Mouse (Mus musculus) layer of hippocampus, adult 8-10 months (tissue): ENCODE data around the gene Slc30a10. TPM values are rescaled to one million over a fixed set of nuclear protein-coding genes. Genes with fewer than 3 reads are reported as not detected.
A peak's percentile ranks its signal among the peaks of the same experiment; 100 is the strongest.

Experiments
- DNase-seq, 2 experiments: peaks; one replicate each; pipeline ENCODE4 v3.0.0; 2022; ENCODE audit warnings: low spot score in 2 of 2
- total RNA-seq, 4 experiments: library from RNA; stranded (reverse); gene quantifications; 2 replicates each; pipeline ENCODE4 v1.2.4; 2022

The Slc30a10 gene
- 1 to 10 TPM; 6.8 to 9.3 (median 9.0) TPM for total RNA-seq

GRCm38 (mm10) chr1:185454575-185454954, at the start of gene Slc30a10:
TSS of gene Slc30a10 (plus strand) at chr1:185454848.
- peak; percentile 35 to 45 for DNase-seq

GRCm38 (mm10) chr1:185405921-185406320, 48.7 kb upstream of the Slc30a10 start:
- DNase-seq: no peak

- no peak for DNase-seq
Measured at GRCm38 (mm10) chr1:185409831-185410230, 44.8 kb upstream of the Slc30a10 start.

- DNase-seq: no peak
Measured at GRCm38 (mm10) chr1:185418011-185418410, 36.6 kb upstream of the Slc30a10 start.

- DNase-seq: no peak
Measured at GRCm38 (mm10) chr1:185419805-185420204, 34.8 kb upstream of the Slc30a10 start.

GRCm38 (mm10) chr1:185420776-185421175, 33.9 kb upstream of the Slc30a10 start:
- no peak for DNase-seq

GRCm38 (mm10) chr1:185426583-185426982, 28.1 kb upstream of the Slc30a10 start:
- DNase-seq: no peak

GRCm38 (mm10) chr1:185430488-185430887, 24.2 kb upstream of the Slc30a10 start:
- no peak for DNase-seq

GRCm38 (mm10) chr1:185431245-185431997, 23.2 kb upstream of the Slc30a10 start:
- no peak for DNase-seq

- DNase-seq: no peak
Measured at GRCm38 (mm10) chr1:185431998-185432317, 22.7 kb upstream of the Slc30a10 start.

- no peak for DNase-seq
Measured at GRCm38 (mm10) chr1:185433112-185433511, 21.5 kb upstream of the Slc30a10 start.

GRCm38 (mm10) chr1:185438841-185439580, 15.6 kb upstream of the Slc30a10 start:
- DNase-seq: peak; percentile 65 to 68

- no peak for DNase-seq
Measured at GRCm38 (mm10) chr1:185441703-185442472, 12.8 kb upstream of the Slc30a10 start.

- DNase-seq: no peak
Measured at GRCm38 (mm10) chr1:185448936-185449335, 5.7 kb upstream of the Slc30a10 start.

- no peak for DNase-seq
Measured at GRCm38 (mm10) chr1:185449727-185450126, 4.9 kb upstream of the Slc30a10 start.

GRCm38 (mm10) chr1:185451077-185451476, 3.6 kb upstream of the Slc30a10 start:
- DNase-seq: no peak

- DNase-seq: no peak
Measured at GRCm38 (mm10) chr1:185451495-185451894, 3.2 kb upstream of the Slc30a10 start.

- DNase-seq: no peak
Measured at GRCm38 (mm10) chr1:185452461-185452860, 2.2 kb upstream of the Slc30a10 start.

- no peak for DNase-seq
Measured at GRCm38 (mm10) chr1:185454144-185454543, 504 bp upstream of the Slc30a10 start.

- DNase-seq: peak; percentile 22 to 33
Measured at GRCm38 (mm10) chr1:185454955-185455701, 480 bp downstream of the Slc30a10 start.

GRCm38 (mm10) chr1:185456327-185456726, 1.7 kb downstream of the Slc30a10 start:
- DNase-seq: no peak
